Mouse (Mus musculus) heart, adult 18-20 months (tissue): ENCODE results near the gene Gm3336. TPM values are rescaled to one million over a fixed set of nuclear protein-coding genes. Genes with fewer than 3 reads are reported as not detected.

Experiments used
- DNase-seq, 2 experiments: peaks; one replicate each; pipeline ENCODE4 v3.0.0; 2021 to 2022; ENCODE audit warnings: mixed read lengths in 1 of 2
- total RNA-seq, 2 experiments: library from RNA; stranded (reverse); gene quantifications; 2 replicates each; pipeline ENCODE4 v1.2.3; 2021

The Gm3336 gene
- total RNA-seq, 2 experiments from 2014 or later = not detected

- DNase-seq = peak in 1 of 2 experiments; percentile 77
Measured at GRCm38 (mm10) chr8:70763354-70763753, 45.0 kb downstream of the Gm3336 start.

GRCm38 (mm10) chr8:70764026-70764425, 45.7 kb downstream of the Gm3336 start:
- DNase-seq = no peak

GRCm38 (mm10) chr8:70764676-70765075, 46.3 kb downstream of the Gm3336 start:
- no peak for DNase-seq

- no peak for DNase-seq
Measured at GRCm38 (mm10) chr8:70765329-70765728, 47.0 kb downstream of the Gm3336 start.

GRCm38 (mm10) chr8:70765838-70766570, 47.7 kb downstream of the Gm3336 start:
- DNase-seq = peak; percentile 62 to 66

- DNase-seq = peak; percentile 80 to 85
Measured at GRCm38 (mm10) chr8:70766571-70767440, 48.5 kb downstream of the Gm3336 start.

GRCm38 (mm10) chr8:70767503-70767902, 49.2 kb downstream of the Gm3336 start:
- no peak for DNase-seq

- peak in 1 of 2 experiments; percentile 61 for DNase-seq
Measured at GRCm38 (mm10) chr8:70768231-70768776, 50.0 kb downstream of the Gm3336 start.

- DNase-seq = no peak
Measured at GRCm38 (mm10) chr8:70768956-70769355, 50.6 kb downstream of the Gm3336 start.

GRCm38 (mm10) chr8:70769359-70769758, 51.0 kb downstream of the Gm3336 start:
- DNase-seq = peak; percentile 93 to 96

- DNase-seq = no peak
Measured at GRCm38 (mm10) chr8:70769858-70770257, 51.5 kb downstream of the Gm3336 start.

- no peak for DNase-seq
Measured at GRCm38 (mm10) chr8:70770748-70771147, 52.4 kb downstream of the Gm3336 start.

- no peak for DNase-seq
Measured at GRCm38 (mm10) chr8:70771217-70771616, 52.9 kb downstream of the Gm3336 start.

GRCm38 (mm10) chr8:70772075-70772474, 53.7 kb downstream of the Gm3336 start:
- no peak for DNase-seq

Other genes with a start within 250 kb of the Gm3336 start
- gene Klhl26, start 241.6 kb upstream of the Gm3336 start, total RNA-seq = 1 to 10 TPM; 8.4 to 9.7 TPM
- gene Tmem59l, start 231.2 kb upstream of the Gm3336 start, total RNA-seq = not detected
- gene Crlf1, start 225.4 kb upstream of the Gm3336 start, total RNA-seq = under 1 TPM; 0.20 to 0.62 TPM
- gene Rex1bd, start 211.8 kb upstream of the Gm3336 start, total RNA-seq = 100 to 1,000 TPM; 113 to 128 TPM
- gene Uba52, start 207.7 kb upstream of the Gm3336 start, total RNA-seq = 1,000 to 10,000 TPM; 1,328 to 1,514 TPM
- gene Fkbp8, start 190.8 kb upstream of the Gm3336 start, total RNA-seq = 100 to 1,000 TPM; 120 to 129 TPM
- 100 to 1,000 TPM in 1 of 2 experiments, 10 to 100 TPM in 1; 92.4 to 107 TPM for gene Kxd1, start 190.6 kb upstream of the Gm3336 start, total RNA-seq
- 10 to 100 TPM; 10.9 to 12.0 TPM for gene Ell, start 179.1 kb upstream of the Gm3336 start, total RNA-seq
- gene Isyna1, start 124.2 kb upstream of the Gm3336 start, total RNA-seq = 10 to 100 TPM; 15.4 to 28.2 TPM
- 10 to 100 TPM; 29.9 to 35.7 TPM for gene Ssbp4, start 109.7 kb upstream of the Gm3336 start, total RNA-seq
- 1 to 10 TPM; 1.6 to 2.5 TPM for gene Lrrc25, start 102.4 kb upstream of the Gm3336 start, total RNA-seq
- 1 to 10 TPM; 1.4 to 2.0 TPM for gene Gdf15, start 86.1 kb upstream of the Gm3336 start, total RNA-seq
- gene Pgpep1, start 58.2 kb upstream of the Gm3336 start, total RNA-seq = 10 to 100 TPM; 40.5 to 41.1 TPM
- 10 to 100 TPM; 66.7 to 73.1 TPM for gene Lsm4, start 45.3 kb upstream of the Gm3336 start, total RNA-seq
- gene Jund, start 19.6 kb upstream of the Gm3336 start, total RNA-seq = 100 to 1,000 TPM; 129 to 138 TPM
- gene Iqcn, start 15.1 kb upstream of the Gm3336 start, total RNA-seq = under 1 TPM in 1 of 2 experiments, not detected in 1; 0.05 TPM
- 1 to 10 TPM; 1.4 to 2.0 TPM for gene Pde4c, start 5.2 kb downstream of the Gm3336 start, total RNA-seq
- gene Rab3a, start 36.1 kb downstream of the Gm3336 start, total RNA-seq = 10 to 100 TPM; 40.3 to 49.2 TPM
- 10 to 100 TPM; 26.9 to 27.5 TPM for gene Mpv17l2, start 42.4 kb downstream of the Gm3336 start, total RNA-seq
- 10 to 100 TPM; 19.7 to 21.4 TPM for gene Pik3r2, start 58.2 kb downstream of the Gm3336 start, total RNA-seq
- 1 to 10 TPM; 6.8 to 9.8 TPM for gene Mast3, start 86.5 kb downstream of the Gm3336 start, total RNA-seq
- gene Il12rb1, start 89.9 kb downstream of the Gm3336 start, total RNA-seq = under 1 TPM; 0.15 to 0.31 TPM
- gene Arrdc2, start 121.2 kb downstream of the Gm3336 start, total RNA-seq = 10 to 100 TPM; 14.8 to 29.0 TPM
- gene Kcnn1, start 144.7 kb downstream of the Gm3336 start, total RNA-seq = 10 to 100 TPM; 13.7 to 14.4 TPM
- gene Ccdc124, start 155.4 kb downstream of the Gm3336 start, total RNA-seq = 10 to 100 TPM; 42.4 to 46.2 TPM
- not detected for gene Slc5a5, start 174.2 kb downstream of the Gm3336 start, total RNA-seq
- 1,000 to 10,000 TPM; 1,029 to 1,075 TPM for gene Rpl18a, start 178.9 kb downstream of the Gm3336 start, total RNA-seq
- 10 to 100 TPM; 18.9 to 19.8 TPM for gene Map1s, start 187.4 kb downstream of the Gm3336 start, total RNA-seq